Mouse (Mus musculus) hindbrain, embryonic 11.5 days (tissue): ENCODE measurements at regions not wholly inside any gene's neighbourhood (a gene's known extent, or its start where the extent isn't known, plus 50 kb on each side); places are given as distances from the start of the nearest gene placed in this dataset.

Source experiments
- ATAC-seq: fragments of 200-750 bp; cut with Nextera tagmentation; 2 replicates; pipeline ENCODE4 v1.8.0; 2017; ENCODE audit warnings: mild to moderate bottlenecking, moderate TSS enrichment, moderate library complexity; ENCODE audit not compliant: low FRiP score
- DNase-seq: peaks from one replicate; pipeline ENCODE4 v3.0.0-alpha.2; 2015; ENCODE audit warnings: low spot score
- H3K27ac ChIP-seq: fragments of 300-500 bp; sonication (generic); 2 replicates; pipeline ENCODE4 v1.5.1; 2014; ENCODE audit warnings: mild to moderate bottlenecking, low read depth, low read length
- H3K27me3 ChIP-seq: fragments of 300-500 bp; sonication (generic); 2 replicates; pipeline ENCODE4 v1.6.1; 2014; ENCODE audit warnings: mild to moderate bottlenecking, low read length, moderate library complexity, mixed read lengths; ENCODE audit not compliant: control insufficient read depth, insufficient read depth
- H3K36me3 ChIP-seq: fragments of 300-500 bp; sonication (generic); 2 replicates; pipeline ENCODE4 v1.6.1; 2014; ENCODE audit warnings: mild to moderate bottlenecking, low read length, moderate library complexity, mixed read lengths; ENCODE audit not compliant: control insufficient read depth, insufficient read depth
- H3K4me1 ChIP-seq: fragments of 300-500 bp; sonication (generic); replicated peaks from 2 replicates; pipeline ENCODE4 v1.6.1; 2014; ENCODE audit warnings: low read length, mixed read lengths; ENCODE audit not compliant: control insufficient read depth, insufficient read depth
- H3K4me2 ChIP-seq: fragments of 300-500 bp; sonication (generic); replicated peaks from 2 replicates; pipeline ENCODE4 v1.6.1; 2014; ENCODE audit warnings: mild to moderate bottlenecking, low read depth, low read length
- H3K4me3 ChIP-seq: fragments of 300-500 bp; sonication (generic); 2 replicates; pipeline ENCODE4 v1.5.1; 2014; ENCODE audit warnings: low read depth, low read length
- H3K9ac ChIP-seq: fragments of 300-500 bp; sonication (generic); 2 replicates; pipeline ENCODE4 v1.6.1; 2014; ENCODE audit warnings: low read depth, low read length
- H3K9me3 ChIP-seq: fragments of 300-500 bp; sonication (generic); 2 replicates; pipeline ENCODE4 v1.6.1; 2016; ENCODE audit warnings: low read length; ENCODE audit not compliant: control insufficient read depth
- WGBS: fragments of 180-500 bp; shearing (Covaris S2); extraction: QIAGEN DNeasy Blood & Tissue Kit; methylation state at CpG from one replicate; pipeline ENCODE4 v1.1.7; 2014; 5-methylcytosine and 5-hydroxymethylcytosine counted together

DNA sequence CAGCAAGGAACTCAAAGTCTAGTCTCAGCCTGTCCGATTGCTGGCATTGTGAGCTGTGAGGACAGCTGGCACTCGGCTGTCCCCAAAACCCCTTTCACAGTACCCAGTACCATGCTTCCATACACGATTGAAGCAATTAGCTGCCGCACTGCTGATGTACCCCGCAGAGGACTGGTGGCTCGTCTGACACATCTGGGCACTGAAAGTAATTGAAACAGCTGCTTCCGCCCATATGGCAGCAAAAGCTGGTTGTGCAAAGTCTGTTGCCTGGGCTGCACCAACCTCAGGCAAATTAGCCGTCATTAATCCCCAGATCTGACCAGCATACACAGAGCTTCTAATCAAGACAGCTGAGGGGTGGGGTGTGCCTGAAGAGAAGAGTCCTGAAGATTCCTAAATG is 313.1 kb upstream of the Arrdc4 start:
- H3K9me3 ChIP-seq = no peaks in the 10 kb centered on the region
- H3K36me3 ChIP-seq = no peaks in the 10 kb centered on the region
- H3K27me3 ChIP-seq = no peaks in the 10 kb centered on the region
- H3K9ac ChIP-seq = no peak overlapping the region
- DNase-seq (peak; percentile 20), ATAC-seq (peak; percentile 57)
- 65% methylated on average over 8 of the region's 8 CpGs for WGBS
- H3K4me2 ChIP-seq = no peak overlapping the region
- no peak overlapping the region for H3K27ac ChIP-seq
- no peaks in the 10 kb centered on the region for H3K4me1 ChIP-seq
- no peak overlapping the region for H3K4me3 ChIP-seq

DNA sequence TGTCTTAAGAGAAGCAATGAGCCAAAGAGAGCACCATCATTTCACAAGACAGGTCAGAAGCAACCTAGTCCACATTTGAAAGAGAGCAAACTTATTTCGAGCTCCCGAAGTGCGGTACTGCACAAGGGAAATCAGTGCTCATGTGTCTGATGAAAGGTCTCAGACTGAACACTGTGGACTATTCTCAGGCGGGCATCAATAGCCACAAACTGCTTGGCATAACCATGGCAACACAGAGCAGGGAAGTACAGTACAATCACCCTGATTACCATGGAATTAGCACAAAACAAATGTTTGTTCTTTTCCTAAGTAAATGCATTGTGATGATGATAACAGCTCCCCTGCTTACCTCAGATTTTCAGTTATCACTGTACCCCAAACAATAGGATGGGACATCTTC is 312.2 kb upstream of the Arrdc4 start:
- 0 out of 2 replicates have a peak, but pooled peaks have one; percentile 27 for ATAC-seq
- 81% methylated on average over 4 of the region's 4 CpGs for WGBS
- Histone ChIP-seq H3K27me3 (no peaks in the 10 kb centered on the region), H3K9me3 (no peaks in the 10 kb centered on the region), H3K9ac (no peak overlapping the region), H3K4me2 (no peak overlapping the region), H3K36me3 (no peaks in the 10 kb centered on the region), H3K4me3 (no peak overlapping the region), H3K27ac (no peak overlapping the region), H3K4me1 (no peaks in the 10 kb centered on the region)
- no peak for DNase-seq

DNA sequence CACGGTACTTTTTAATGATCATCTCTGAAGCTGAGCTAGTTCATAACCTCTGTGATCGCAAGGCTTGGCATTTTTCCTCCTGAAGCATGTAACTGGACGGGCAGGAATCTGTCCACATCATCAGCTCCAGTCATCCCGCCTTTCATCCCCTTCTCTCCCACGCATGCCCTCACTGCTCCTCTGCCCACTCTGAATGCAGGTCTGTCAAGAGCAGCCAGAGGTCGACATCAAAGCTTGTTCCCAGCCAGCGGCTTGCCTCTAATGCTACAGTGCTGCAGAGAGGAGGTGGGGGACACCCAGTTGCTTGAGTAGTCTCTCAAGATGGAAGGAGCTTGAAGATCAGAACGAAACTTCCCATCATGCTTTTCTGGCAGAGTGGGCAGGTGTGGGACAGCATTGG is 267.5 kb upstream of the Arrdc4 start:
- Histone ChIP-seq H3K9ac (no peak overlapping the region), H3K9me3 (no peaks in the 10 kb centered on the region), H3K36me3 (no peaks in the 10 kb centered on the region), H3K4me1 (no peaks in the 10 kb centered on the region), H3K4me3 (no peak overlapping the region), H3K27ac (no peak overlapping the region), H3K4me2 (no peak overlapping the region), H3K27me3 (no peaks in the 10 kb centered on the region)
- 52% methylated on average over 8 of the region's 8 CpGs for WGBS
- ATAC-seq (no peak), DNase-seq (no peak)

DNA sequence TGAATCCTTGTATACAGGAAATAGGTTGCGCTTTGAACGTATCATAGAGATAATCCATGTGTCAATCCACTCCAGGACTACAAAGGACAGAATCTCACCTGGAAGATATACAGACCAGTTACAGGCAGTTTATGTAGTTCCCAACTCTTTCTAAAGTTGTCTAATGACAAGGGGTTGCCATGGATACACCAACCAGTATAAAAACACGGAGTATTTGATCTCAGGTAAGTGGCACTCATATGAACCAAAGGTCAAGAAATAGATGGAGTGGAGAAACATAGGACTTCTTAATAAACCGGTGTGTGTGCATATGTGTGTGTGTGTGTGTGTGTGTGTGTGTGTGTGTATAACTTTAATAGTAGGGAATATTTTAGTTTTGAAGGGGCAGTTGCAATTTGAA is 266.0 kb upstream of the Arrdc4 start:
- no peak overlapping the region for H3K4me2 ChIP-seq
- no peaks in the 10 kb centered on the region for H3K27me3 ChIP-seq
- DNase-seq (no peak), ATAC-seq (no peak)
- H3K4me1 ChIP-seq = no peaks in the 10 kb centered on the region
- H3K9ac ChIP-seq = no peak overlapping the region
- no peak overlapping the region for H3K4me3 ChIP-seq
- WGBS = 83% methylated on average over 4 of the region's 4 CpGs
- no peak overlapping the region for H3K27ac ChIP-seq
- H3K9me3 ChIP-seq = no peaks in the 10 kb centered on the region
- H3K36me3 ChIP-seq = no peaks in the 10 kb centered on the region

DNA sequence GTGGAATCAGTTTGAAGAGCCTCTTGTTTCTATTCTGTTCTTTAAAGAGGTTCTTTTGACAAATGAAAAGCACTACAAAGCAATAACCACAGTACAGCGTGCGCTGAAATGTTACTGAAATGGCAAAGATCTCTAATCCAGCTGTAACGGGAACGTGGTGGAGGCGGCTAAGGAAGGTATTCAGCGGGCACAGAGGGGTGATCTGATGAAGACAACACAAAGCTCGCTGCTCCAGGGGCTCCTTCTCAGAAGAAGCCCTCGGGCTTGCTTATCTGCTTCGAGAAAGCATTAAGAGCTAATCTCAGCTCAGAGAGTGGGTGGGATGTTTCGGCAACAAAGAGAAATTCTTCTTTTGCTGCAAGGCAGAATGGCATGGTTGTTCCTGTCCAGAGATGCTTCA is 258.2 kb upstream of the Arrdc4 start:
- DNase-seq (no peak), ATAC-seq (no peak)
- H3K36me3 ChIP-seq = no peaks in the 10 kb centered on the region
- no peaks in the 10 kb centered on the region for H3K27me3 ChIP-seq
- H3K4me2 ChIP-seq = no peak overlapping the region
- H3K9ac ChIP-seq = no peak overlapping the region
- no peak overlapping the region for H3K27ac ChIP-seq
- H3K4me1 ChIP-seq = no peaks in the 10 kb centered on the region
- no peak overlapping the region for H3K4me3 ChIP-seq
- H3K9me3 ChIP-seq = no peaks in the 10 kb centered on the region
- 79% methylated on average over 10 of the region's 10 CpGs for WGBS

DNA sequence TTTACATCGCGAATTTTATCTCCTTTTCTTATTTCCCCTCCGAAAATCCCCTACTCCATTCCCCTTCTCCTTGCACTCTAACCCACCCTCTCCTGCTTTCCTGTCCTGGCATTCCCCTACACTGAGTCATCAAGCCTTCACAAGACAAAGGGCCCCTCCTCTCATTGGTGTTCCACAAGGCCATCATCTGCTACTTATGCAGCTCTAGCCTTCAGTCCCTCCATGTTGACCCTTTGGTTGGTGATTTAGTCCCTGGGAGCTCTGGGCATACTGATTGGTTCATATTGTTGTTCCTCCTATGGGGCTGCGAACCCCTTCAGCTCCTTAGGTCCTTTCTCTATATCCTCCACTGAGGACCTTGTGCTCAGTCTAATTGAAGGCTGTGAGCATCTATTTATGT is 239.0 kb upstream of the Arrdc4 start:
- DNase-seq = no peak
- Histone ChIP-seq H3K4me2 (no peak overlapping the region), H3K27me3 (no peaks in the 10 kb centered on the region), H3K9me3 (no peaks in the 10 kb centered on the region), H3K27ac (no peak overlapping the region), H3K36me3 (no peaks in the 10 kb centered on the region), H3K4me1 (no peaks in the 10 kb centered on the region), H3K4me3 (no peak overlapping the region), H3K9ac (no peak overlapping the region)
- no peak for ATAC-seq
- 85% methylated on average over 4 of the region's 4 CpGs for WGBS

DNA sequence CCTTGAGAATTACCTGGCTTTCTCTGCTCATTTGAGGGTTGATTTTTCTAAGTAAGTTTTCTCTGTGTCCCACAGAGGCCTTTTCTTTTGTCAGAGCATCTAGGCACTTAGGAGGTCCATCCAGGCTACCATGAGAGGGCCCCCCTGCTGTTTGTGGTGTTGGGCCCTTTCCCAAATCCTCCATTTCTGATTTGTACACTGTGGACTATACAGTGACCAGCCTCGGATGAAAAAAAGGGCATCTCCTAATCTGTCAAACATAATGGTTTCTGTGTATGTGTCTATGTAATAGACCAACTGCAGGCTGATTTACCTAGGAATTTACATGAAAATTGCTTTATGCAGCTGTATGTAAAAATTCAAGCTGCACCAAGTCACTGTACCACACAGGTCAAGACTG is 234.9 kb upstream of the Arrdc4 start:
- ATAC-seq (no peak), DNase-seq (no peak)
- H3K4me3 ChIP-seq = no peak overlapping the region
- H3K36me3 ChIP-seq = no peaks in the 10 kb centered on the region
- H3K4me1 ChIP-seq = no peaks in the 10 kb centered on the region
- no peaks in the 10 kb centered on the region for H3K9me3 ChIP-seq
- no peak overlapping the region for H3K9ac ChIP-seq
- H3K27ac ChIP-seq = no peak overlapping the region
- no peak overlapping the region for H3K4me2 ChIP-seq
- 50% methylated on average over 1 of the region's 1 CpGs for WGBS
- no peaks in the 10 kb centered on the region for H3K27me3 ChIP-seq

DNA sequence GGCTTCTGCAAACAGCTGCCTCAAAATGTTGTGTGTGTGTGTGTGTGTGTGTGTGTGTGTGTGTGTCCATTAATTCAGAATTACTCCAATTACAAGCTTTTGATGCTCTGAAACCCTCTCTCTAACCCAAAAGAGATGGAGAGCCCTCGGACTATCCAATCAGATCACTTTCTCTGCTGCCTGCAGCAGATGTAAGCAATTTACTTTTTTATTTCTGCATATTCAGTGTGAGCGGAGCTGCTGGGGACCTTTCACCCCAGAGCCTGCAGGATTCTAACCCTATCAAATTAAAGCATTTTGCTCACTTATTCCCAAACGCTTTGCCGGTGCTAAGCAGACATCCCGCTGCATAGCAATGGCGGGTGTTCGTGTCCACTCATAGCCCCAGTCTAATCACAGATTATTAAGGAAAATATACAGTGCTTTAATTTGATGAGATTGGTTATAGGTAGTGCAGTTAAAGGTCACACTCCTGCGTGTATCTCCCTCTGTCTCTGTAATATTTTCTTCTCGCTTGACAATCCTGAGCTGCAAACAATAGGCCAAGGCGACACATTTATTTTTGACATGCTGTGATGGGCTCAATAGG is 234.0 kb upstream of the Arrdc4 start:
- Histone ChIP-seq H3K36me3 (no peaks in the 10 kb centered on the region), H3K4me3 (no peak overlapping the region), H3K4me2 (no peak overlapping the region), H3K27ac (no peak overlapping the region), H3K9me3 (no peaks in the 10 kb centered on the region), H3K4me1 (no peaks in the 10 kb centered on the region), H3K9ac (no peak overlapping the region), H3K27me3 (no peaks in the 10 kb centered on the region)
- peak; percentile 6 for DNase-seq
- 66% methylated on average over 10 of the region's 10 CpGs for WGBS
- no peak for ATAC-seq

DNA sequence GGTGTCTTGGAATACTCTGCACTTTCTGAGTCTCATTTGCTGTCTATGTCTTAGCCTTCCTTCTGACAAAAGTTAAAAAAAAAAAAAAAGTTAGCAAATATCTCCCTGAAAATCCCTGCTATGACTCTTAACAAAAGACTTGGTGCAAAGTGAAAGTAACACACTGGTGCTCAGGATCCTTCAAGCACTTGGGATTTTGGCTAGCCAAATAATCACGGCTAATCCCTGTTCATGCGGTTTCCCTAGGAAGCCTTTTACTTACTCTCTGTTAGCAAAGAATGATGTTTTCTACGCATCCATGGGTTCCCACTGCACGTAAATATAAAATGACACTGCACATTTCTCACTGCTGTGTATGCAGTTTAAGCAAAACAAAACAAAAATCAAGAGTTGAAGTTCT is 229.5 kb upstream of the Arrdc4 start:
- ATAC-seq = no peak
- DNase-seq = peak; percentile 7
- no peaks in the 10 kb centered on the region for H3K9me3 ChIP-seq
- 50% methylated on average over 4 of the region's 4 CpGs for WGBS
- H3K4me2 ChIP-seq = no peak overlapping the region
- H3K36me3 ChIP-seq = no peaks in the 10 kb centered on the region
- no peaks in the 10 kb centered on the region for H3K4me1 ChIP-seq
- no peak overlapping the region for H3K27ac ChIP-seq
- H3K4me3 ChIP-seq = no peak overlapping the region
- H3K27me3 ChIP-seq = no peaks in the 10 kb centered on the region
- no peak overlapping the region for H3K9ac ChIP-seq
